Mouse (Mus musculus): ENCODE measurements around the gene Chn1.
"Not testable (repeated sequence)": the region's sequence is repeated elsewhere in the genome, so short reads cannot be mapped to it uniquely, and the experiment has no call there.

Gene Chn1

GRCm38 (mm10) chr2:73774786-73775682, at the start of gene Chn1:
Chn1 (minus strand) TSS chr2:73775346.
- DNase-seq: peak; percentile 92

- DNase-seq: no peak
Measured at GRCm38 (mm10) chr2:73818742-73819141, 43.6 kb upstream of the Chn1 start.

GRCm38 (mm10) chr2:73807609-73808008, 32.5 kb upstream of the Chn1 start:
- no peak for DNase-seq

- not testable (repeated sequence) for DNase-seq
Measured at GRCm38 (mm10) chr2:73800127-73800526, 25.0 kb upstream of the Chn1 start.

GRCm38 (mm10) chr2:73798786-73799185, 23.6 kb upstream of the Chn1 start:
- DNase-seq: no peak

- DNase-seq: no peak
Measured at GRCm38 (mm10) chr2:73798136-73798535, 23.0 kb upstream of the Chn1 start.

- DNase-seq: peak; percentile 63
Measured at GRCm38 (mm10) chr2:73791846-73792630, 16.9 kb upstream of the Chn1 start.

- no peak for DNase-seq
Measured at GRCm38 (mm10) chr2:73790332-73790731, 15.2 kb upstream of the Chn1 start.

- no peak for DNase-seq
Measured at GRCm38 (mm10) chr2:73788395-73788794, 13.2 kb upstream of the Chn1 start.

GRCm38 (mm10) chr2:73782371-73782905, 7.3 kb upstream of the Chn1 start:
- no peak for DNase-seq

- no peak for DNase-seq
Measured at GRCm38 (mm10) chr2:73780321-73781010, 5.3 kb upstream of the Chn1 start.

GRCm38 (mm10) chr2:73779796-73780195, 4.7 kb upstream of the Chn1 start:
- DNase-seq: no peak

- DNase-seq: no peak
Measured at GRCm38 (mm10) chr2:73779016-73779595, 4.0 kb upstream of the Chn1 start.

- DNase-seq: peak; percentile 27
Measured at GRCm38 (mm10) chr2:73776936-73777335, 1.8 kb upstream of the Chn1 start.

- no peak for DNase-seq
Measured at GRCm38 (mm10) chr2:73775683-73776310, 651 bp upstream of the Chn1 start.

- no peak for DNase-seq
Measured at GRCm38 (mm10) chr2:73772945-73773344, 2.2 kb downstream of the Chn1 start.

GRCm38 (mm10) chr2:73768669-73769068, 6.5 kb downstream of the Chn1 start:
- DNase-seq: no peak

- DNase-seq: no peak
Measured at GRCm38 (mm10) chr2:73763541-73763940, 11.6 kb downstream of the Chn1 start.

- DNase-seq: no peak
Measured at GRCm38 (mm10) chr2:73759899-73760298, 15.2 kb downstream of the Chn1 start.

GRCm38 (mm10) chr2:73759027-73759426, 16.1 kb downstream of the Chn1 start:
- no peak for DNase-seq

GRCm38 (mm10) chr2:73747297-73747696, 27.8 kb downstream of the Chn1 start:
- no peak for DNase-seq

- DNase-seq: no peak
Measured at GRCm38 (mm10) chr2:73746375-73746770, 28.8 kb downstream of the Chn1 start.

Measured in embryo, embryonic 11 days (tissue).